Comparison of ENCODE assay signal across 20 mouse cellular contexts in genomic region chr19:5232696-5233095, GRCm38 (mm10). TPM values are rescaled to one million over a fixed set of nuclear protein-coding genes. Genes with fewer than 3 reads are reported as not detected.
DNase-seq lines count a peak whose midpoint lies in the region; ATAC-seq and TF ChIP-seq lines count a peak whose summit lies in the region.
"Had no signal": no experiment of that assay in that cellular context is flagged by ENCODE, and none has a peak within 500 bp of the region (broad histone marks: within the 10 kb centered on the region; RNA-seq: fewer than 3 reads in every experiment).

No protein-coding gene starts in this region.

- H3K4me3 ChIP-seq in spleen, adult 2 months (ENCODE audit: extremely low read depth, insufficient read depth, insufficient read length): no peak overlapping the region
- no peak overlapping the region for H3K4me3 ChIP-seq in hindbrain, embryonic 12.5 days
- H3K4me3 ChIP-seq in layer of hippocampus, adult 2 months: no peak overlapping the region
- H3K4me3 ChIP-seq: embryonic facial prominence, embryonic 12.5 days; forebrain, embryonic 15.5 days; gastrocnemius, adult 2 months; heart, embryonic 12.5 days; hindbrain, embryonic 10.5 days; hindbrain, embryonic 15.5 days had no signal

- peak overlapping the region; percentile 46; the same call in 1 of the 2 replicates for H3K27ac ChIP-seq in spleen, adult 2 months (ENCODE audit: insufficient read depth, low read length)
- no peak overlapping the region for H3K27ac ChIP-seq in hindbrain, embryonic 12.5 days
- no peak overlapping the region for H3K27ac ChIP-seq in layer of hippocampus, adult 2 months
- H3K27ac ChIP-seq: embryonic facial prominence, embryonic 12.5 days; forebrain, embryonic 15.5 days; gastrocnemius, adult 2 months; hindbrain, embryonic 10.5 days; hindbrain, embryonic 15.5 days had no signal

- no peaks in the 10 kb centered on the region for H3K36me3 ChIP-seq in spleen, adult 2 months (ENCODE audit: control insufficient read depth, insufficient read depth, low read length)
- H3K36me3 ChIP-seq in hindbrain, embryonic 12.5 days: no peaks in the 10 kb centered on the region
- H3K36me3 ChIP-seq: embryonic facial prominence, embryonic 12.5 days; forebrain, embryonic 15.5 days; heart, embryonic 12.5 days; hindbrain, embryonic 10.5 days; hindbrain, embryonic 15.5 days had no signal

- 48% methylated on average over 4 of the region's 4 CpGs for WGBS in spleen, adult 2 months
- 93% methylated on average over 4 of the region's 4 CpGs for whole genome bisulfite sequencing in hindbrain, embryonic 12.5 days

- H3K4me1 ChIP-seq in spleen, adult 2 months (ENCODE audit: control insufficient read depth, insufficient read depth, insufficient read length): peaks cover 3% of the 10 kb centered on the region
- H3K4me1 ChIP-seq in hindbrain, embryonic 12.5 days: no peaks in the 10 kb centered on the region
- H3K4me1 ChIP-seq: embryonic facial prominence, embryonic 12.5 days; forebrain, embryonic 15.5 days; hindbrain, embryonic 10.5 days; hindbrain, embryonic 15.5 days had no signal

- H3K27me3 ChIP-seq in spleen, adult 2 months (ENCODE audit: control insufficient read depth, insufficient read depth, low read length): no peaks in the 10 kb centered on the region
- H3K27me3 ChIP-seq in hindbrain, embryonic 12.5 days: no peaks in the 10 kb centered on the region
- H3K27me3 ChIP-seq: embryonic facial prominence, embryonic 12.5 days; forebrain, embryonic 15.5 days; heart, embryonic 12.5 days; hindbrain, embryonic 15.5 days had no signal

- no peak for TF ChIP-seq CTCF in spleen, adult 2 months (IDR thresholded peaks at IDR 0.05; ENCODE audit: extremely low read depth, insufficient read depth, insufficient read length, insufficient replicate concordance)
- TF ChIP-seq CTCF in layer of hippocampus, adult 2 months (conservative IDR thresholded peaks at IDR 0.05): no peak

- peak; percentile 27; the same call in 1 of the 2 replicates for ATAC-seq in frontal cortex, adult (ENCODE audit: low TSS enrichment)
- ATAC-seq in hindbrain, embryonic 12.5 days (ENCODE audit: low FRiP score): no peak
- ATAC-seq: forebrain, embryonic 15.5 days had no signal

- H3K9ac ChIP-seq in hindbrain, embryonic 12.5 days: no peak overlapping the region
- H3K9ac ChIP-seq: embryonic facial prominence, embryonic 12.5 days; forebrain, embryonic 15.5 days; heart, embryonic 12.5 days; hindbrain, embryonic 15.5 days had no signal

- TF ChIP-seq POLR2A in spleen, adult 2 months (IDR thresholded peaks at IDR 0.05; ENCODE audit: low read depth, low read length): no peak

- H3K9me3 ChIP-seq in hindbrain, embryonic 12.5 days (replicated peaks): no peaks in the 10 kb centered on the region
- H3K9me3 ChIP-seq: embryonic facial prominence, embryonic 12.5 days; forebrain, embryonic 15.5 days; G1E; heart, embryonic 12.5 days; hindbrain, embryonic 10.5 days; hindbrain, embryonic 15.5 days had no signal

- DNase-seq in frontal cortex, postnatal 14 days (ENCODE audit: low spot score in 2 of 2): no peak
- peak; percentile 29 to 33 for DNase-seq in spleen, adult 2 months (ENCODE audit: low read depth in 1 of 2, low spot score in 2 of 2)
- no peak for DNase-seq in spleen, postnatal 14 days (ENCODE audit: low spot score in 2 of 2)
- peak; percentile 31 for DNase-seq in brain, adult 2 months (ENCODE audit: low read depth, low spot score)
- peak; percentile 41 for DNase-seq in telencephalon, adult 2 months (ENCODE audit: low read depth, low spot score)
- no peak for DNase-seq in layer of hippocampus, adult 2 months (ENCODE audit: low spot score in 2 of 2)
- DNase-seq: adrenal gland, postnatal 10 days; cerebellum, adult 11-12 months; cerebellum, adult 9-10 months; cerebellum, postnatal 25 days; gastrocnemius, adult 2 months; gastrocnemius, postnatal 25 days had no signal

- H3K4me2 ChIP-seq in hindbrain, embryonic 12.5 days (replicated peaks): no peak overlapping the region
- H3K4me2 ChIP-seq: embryonic facial prominence, embryonic 12.5 days; forebrain, embryonic 15.5 days; heart, embryonic 12.5 days; hindbrain, embryonic 15.5 days had no signal

RNA-seq across cellular contexts. Expression of gene Pacs1, which starts 40.2 kb away (rescaled TPM):
- 35.0 and 44.5 TPM in 2 replicates for polyA plus RNA-seq in spleen, adult 2 months (2012; rRNA removed)
- polyA plus RNA-seq in hindbrain, embryonic 12.5 days (2016; fragmentation: Nextera tagmentation; extraction: Ambion mirVana): 36.6 and 38.8 TPM in 2 replicates
- total RNA-seq in layer of hippocampus, adult 2 months (2021): 10 to 100 TPM; 56.4 to 57.4 TPM

Comparison
In these comparisons a context has a peak if more than half of its experiments do, and no peak if none do; other contexts are left out.
1. DNase-seq: peak in spleen, adult 2 months (2 of 2), brain, adult 2 months (single experiment) and telencephalon, adult 2 months (single experiment); none in frontal cortex, postnatal 14 days (0 of 2), spleen, postnatal 14 days (0 of 2) and layer of hippocampus, adult 2 months (0 of 2).